Mouse (Mus musculus) ES-Bruce4 (cell line): ENCODE measurements around the gene Strip1. TPM values are rescaled to one million over a fixed set of nuclear protein-coding genes. Genes with fewer than 3 reads are reported as not detected.

ENCODE experiments used
- H3K27ac ChIP-seq: 2 replicates; pipeline ENCODE4 v1.5.1; 2012; ENCODE audit warnings: low read length, inconsistent platforms; ENCODE audit not compliant: insufficient read depth
- H3K27me3 ChIP-seq: 2 replicates; pipeline ENCODE4 v1.6.1; 2012; ENCODE audit warnings: mild to moderate bottlenecking, low read length, inconsistent platforms; ENCODE audit not compliant: control insufficient read depth, poor library complexity, insufficient read depth, severe bottlenecking
- H3K36me3 ChIP-seq: 2 replicates; pipeline ENCODE4 v1.6.1; 2012; ENCODE audit warnings: inconsistent platforms, mild to moderate bottlenecking, low read length, moderate library complexity; ENCODE audit not compliant: control insufficient read depth, poor library complexity, insufficient read depth, severe bottlenecking
- H3K4me1 ChIP-seq: one replicate; pipeline ENCODE4 v1.8.1; 2011; ENCODE audit warnings: low read length; ENCODE audit not compliant: control insufficient read depth, insufficient read depth
- H3K4me3 ChIP-seq: 2 replicates; pipeline ENCODE4 v1.5.1; 2011; ENCODE audit warnings: low read depth, mild to moderate bottlenecking, low read length
- H3K9ac ChIP-seq: 2 replicates; pipeline ENCODE4 v1.6.1; 2012; ENCODE audit warnings: low read depth, mild to moderate bottlenecking, inconsistent platforms; ENCODE audit not compliant: poor library complexity, severe bottlenecking
- H3K9me3 ChIP-seq: replicated peaks from 2 replicates; pipeline ENCODE4 v1.6.1; 2012; ENCODE audit warnings: mild to moderate bottlenecking, low read length, inconsistent platforms; ENCODE audit not compliant: control insufficient read depth, poor library complexity, insufficient read depth, severe bottlenecking
- CTCF ChIP-seq: IDR thresholded peaks from one replicate; pipeline ENCODE4 v1.8.1; 2011; ENCODE audit warnings: low read depth, low read length
- EP300 ChIP-seq: IDR thresholded peaks from 2 replicates; pipeline ENCODE4 v1.6.1; 2011; ENCODE audit warnings: low read depth, low read length; ENCODE audit not compliant: insufficient read depth
- POLR2A ChIP-seq: IDR thresholded peaks from one replicate; pipeline ENCODE4 v1.8.1; 2011; ENCODE audit warnings: low read length; ENCODE audit not compliant: insufficient read depth
- polyA plus RNA-seq: library from polyadenylated mRNA; stranded (reverse); fragments of >200 nt; gene quantifications from 2 replicates; pipeline ENCODE4 v1.2.4, GENCODE M21; 2011; ENCODE audit warnings: low read depth; ENCODE audit not compliant: missing spikeins, insufficient read depth, insufficient read length

Strip1 gene
- polyA plus RNA-seq, 1 experiment, result 23.5 TPM

DNA sequence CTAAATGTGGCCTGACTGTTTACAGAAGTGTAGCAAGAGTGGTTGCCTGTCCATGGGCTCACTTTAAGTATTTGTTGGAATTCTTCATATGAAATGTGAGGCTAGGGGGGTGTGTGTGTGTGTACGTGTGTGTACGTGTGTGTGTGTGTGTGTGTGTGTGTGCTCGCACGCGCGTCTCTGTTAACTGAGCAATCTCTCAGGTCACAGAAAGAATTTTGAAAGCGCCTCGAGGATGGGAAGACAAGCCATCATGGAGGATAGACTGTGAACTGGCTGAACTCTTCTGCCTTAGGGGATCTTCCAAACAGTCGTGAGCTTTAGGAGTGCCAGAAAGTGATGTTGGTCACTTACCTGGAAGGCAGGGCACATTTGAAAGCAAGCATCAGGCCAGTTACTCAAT, 2.4 kb upstream of the Strip1 start:
- Histone ChIP-seq H3K4me1 (no peaks in the 10 kb centered on the region), H3K4me3 (no peak overlapping the region)
- TF ChIP-seq EP300 (no peak), POLR2A (no peak), CTCF (no peak)

DNA sequence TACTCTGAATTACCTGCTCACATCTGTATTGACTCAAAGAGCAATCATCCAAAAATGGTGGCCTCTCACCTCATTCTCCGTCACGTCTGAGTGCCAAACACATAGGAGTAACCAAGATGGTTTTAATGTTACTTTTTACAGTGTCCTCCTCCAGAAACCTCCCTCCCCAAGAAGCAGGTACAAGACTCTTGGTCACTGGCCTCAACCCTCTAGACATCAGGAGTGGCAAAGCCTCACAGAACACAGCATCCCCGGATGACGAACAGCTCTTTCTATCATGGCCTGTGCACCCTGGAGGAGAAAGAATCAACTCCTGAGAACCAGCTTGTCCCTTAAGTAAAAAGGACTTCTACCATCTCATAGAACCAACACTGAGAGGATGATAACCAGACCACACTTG, 1.3 kb upstream of the Strip1 start:
- H3K9ac ChIP-seq, result no peak overlapping the region
- no peaks in the 10 kb centered on the region for H3K9me3 ChIP-seq
- no peak for TF ChIP-seq POLR2A
- TF ChIP-seq CTCF, result no peak
- no peak for TF ChIP-seq EP300
- H3K27me3 ChIP-seq, result no peaks in the 10 kb centered on the region
- H3K4me1 ChIP-seq, result no peaks in the 10 kb centered on the region
- H3K27ac ChIP-seq, result no peak overlapping the region
- H3K36me3 ChIP-seq, result no peaks in the 10 kb centered on the region
- no peak overlapping the region for H3K4me3 ChIP-seq

More for the DNA sequence above, 2.4 kb upstream of the Strip1 start:
- Histone ChIP-seq H3K9ac (no peak overlapping the region), H3K27me3 (no peaks in the 10 kb centered on the region), H3K36me3 (no peaks in the 10 kb centered on the region), H3K9me3 (no peaks in the 10 kb centered on the region), H3K27ac (no peak overlapping the region)

DNA sequence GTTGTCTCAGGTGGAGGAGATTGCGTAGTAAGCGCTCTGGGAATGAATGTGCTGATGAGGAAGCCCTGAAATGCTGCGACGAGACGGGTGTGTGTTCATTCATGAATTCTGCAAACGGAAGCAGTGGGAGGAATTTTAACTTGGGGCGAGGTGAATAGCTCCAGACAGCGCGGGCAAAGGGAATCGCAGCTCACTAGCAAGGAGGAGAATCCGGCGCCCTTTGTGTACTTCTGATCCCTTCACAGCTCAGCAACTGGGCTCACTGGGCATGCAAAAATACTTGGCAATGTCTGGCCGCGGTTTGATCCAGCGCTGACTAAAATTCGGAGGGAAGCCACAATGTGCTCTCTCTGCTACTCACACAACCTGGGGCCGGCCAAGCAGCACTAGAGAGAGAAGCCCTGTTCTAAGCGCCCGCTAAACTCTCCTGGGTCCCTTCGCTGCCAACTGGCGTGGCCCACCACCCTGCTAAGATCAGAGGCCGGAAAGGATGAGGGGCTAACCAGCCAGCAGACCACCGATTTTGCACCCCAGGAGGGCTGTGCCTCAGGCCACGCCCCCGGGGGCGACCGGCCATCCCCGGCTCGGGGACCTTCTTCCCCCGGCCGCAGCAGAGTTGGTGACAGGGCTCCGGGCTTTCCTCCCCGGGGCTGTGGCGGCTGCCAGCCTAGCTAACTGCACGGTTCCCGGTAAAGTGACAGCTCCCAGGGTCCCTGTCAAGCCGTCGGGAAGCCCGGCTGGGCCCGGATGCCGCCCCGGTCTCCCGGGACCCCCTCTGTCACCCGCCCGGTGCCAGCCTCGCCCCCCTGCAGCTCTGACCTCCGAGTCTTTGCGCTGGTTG, 592 bp downstream of the Strip1 start, which contains the start of gene Gm10961:
Gene Gm10961, plus strand, starts transcription at position 641 of the 841 bp plus-strand sequence.
- H3K27ac ChIP-seq, result 0 out of 2 replicates have a peak within 1 kb of the TSS, but pooled peaks have one; percentile 11
- TF ChIP-seq CTCF (no peak), POLR2A (no peak), EP300 (no peak)
- no peaks in the 10 kb centered on the region for H3K27me3 ChIP-seq
- peaks cover 8% of the 10 kb centered on the region; the same call in 1 of the 2 replicates for H3K36me3 ChIP-seq
- no peaks in the 10 kb centered on the region for H3K4me1 ChIP-seq
- peak within 1 kb of the TSS; percentile 96 for H3K9ac ChIP-seq
- H3K4me3 ChIP-seq, result peak within 1 kb of the TSS; percentile 73
- no peaks in the 10 kb centered on the region for H3K9me3 ChIP-seq

DNA sequence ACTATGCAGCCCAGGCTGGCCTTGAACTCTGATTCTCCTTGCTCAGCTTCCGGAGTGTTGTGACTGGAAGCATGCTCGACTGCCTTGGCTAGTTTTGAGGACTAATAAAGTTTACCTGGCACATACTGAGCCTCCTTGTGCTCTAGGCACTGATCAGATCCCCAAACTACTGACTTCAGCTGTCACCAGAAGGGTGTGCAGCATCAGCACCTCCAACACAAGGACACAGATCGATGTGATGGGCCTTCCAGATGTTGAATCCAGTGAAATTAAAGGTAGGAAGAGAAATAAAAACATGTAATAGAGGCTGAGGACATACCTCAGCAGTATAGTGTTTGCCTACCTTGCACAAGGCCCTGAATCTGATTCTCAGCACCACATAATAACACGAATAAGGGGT, 2.1 kb downstream of the Strip1 start:
- TF ChIP-seq EP300, result no peak
- H3K4me3 ChIP-seq, result no peak overlapping the region
- no peaks in the 10 kb centered on the region for H3K4me1 ChIP-seq
- H3K9ac ChIP-seq, result no peak overlapping the region
- H3K27ac ChIP-seq, result no peak overlapping the region
- H3K27me3 ChIP-seq, result no peaks in the 10 kb centered on the region
- no peaks in the 10 kb centered on the region for H3K9me3 ChIP-seq
- H3K36me3 ChIP-seq, result peaks cover 8% of the 10 kb centered on the region; the same call in 1 of the 2 replicates

DNA sequence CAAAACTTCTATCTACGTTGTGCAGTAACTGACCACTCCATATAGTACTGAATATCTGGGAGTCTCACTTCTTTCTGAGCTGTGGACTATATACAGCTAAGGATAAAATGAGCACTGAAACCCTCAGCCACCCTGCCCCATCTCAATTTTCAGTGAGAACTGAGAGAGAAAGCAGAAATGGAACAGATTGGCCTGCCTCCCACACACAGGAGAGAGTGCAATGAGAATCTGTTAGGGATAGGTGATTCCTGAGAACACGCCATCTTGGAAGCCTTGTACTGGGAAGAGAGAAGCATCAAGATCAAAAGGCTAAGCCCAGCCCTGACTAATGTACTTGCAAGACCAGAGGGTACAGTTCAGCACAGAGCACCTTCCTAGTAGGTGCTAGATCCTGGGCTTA, 2.9 kb downstream of the Strip1 start:
- Histone ChIP-seq H3K27me3 (no peaks in the 10 kb centered on the region), H3K36me3 (peaks cover 8% of the 10 kb centered on the region; the same call in 1 of the 2 replicates), H3K9me3 (no peaks in the 10 kb centered on the region), H3K4me1 (no peaks in the 10 kb centered on the region), H3K27ac (no peak overlapping the region), H3K9ac (no peak overlapping the region), H3K4me3 (no peak overlapping the region)
- TF ChIP-seq POLR2A (no peak), EP300 (no peak), CTCF (no peak)

DNA sequence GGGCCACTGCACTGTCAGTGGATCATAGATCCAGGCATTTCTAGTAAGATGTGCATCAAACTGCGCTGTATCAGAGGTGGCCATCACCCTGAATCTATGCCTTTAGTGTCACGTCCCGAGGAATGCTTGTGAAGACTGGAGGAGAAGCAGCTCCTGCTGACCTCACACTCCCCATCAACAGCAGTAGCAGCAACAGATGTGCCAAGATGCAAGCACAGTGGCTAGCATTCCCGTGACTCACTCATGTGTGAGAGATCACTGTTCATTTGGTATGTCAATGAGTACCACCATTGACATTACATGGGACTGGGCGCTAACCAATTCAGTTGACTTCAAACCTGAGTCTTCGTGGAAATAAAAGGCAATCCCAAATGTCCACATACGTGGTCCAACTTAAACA, 3.9 kb downstream of the Strip1 start:
- no peak for TF ChIP-seq POLR2A
- TF ChIP-seq EP300, result no peak
- no peak for TF ChIP-seq CTCF
- Histone ChIP-seq H3K4me3 (no peak overlapping the region), H3K27ac (no peak overlapping the region), H3K9ac (no peak overlapping the region), H3K9me3 (no peaks in the 10 kb centered on the region), H3K4me1 (no peaks in the 10 kb centered on the region), H3K36me3 (peaks cover 8% of the 10 kb centered on the region; the same call in 1 of the 2 replicates), H3K27me3 (no peaks in the 10 kb centered on the region)
